Mouse (Mus musculus) limb, embryonic 12.5 days (tissue): Measurements from ENCODE around the gene Gcnt1. TPM values are rescaled to one million over a fixed set of nuclear protein-coding genes. Genes with fewer than 3 reads are reported as not detected.

Experiments used
- ATAC-seq: fragments of 200-750 bp; cut with Nextera tagmentation; 2 replicates; pipeline ENCODE4 v1.8.0; 2017; ENCODE audit warnings: low read depth, moderate TSS enrichment; ENCODE audit not compliant: insufficient number of reproducible peaks, insufficient read depth, low FRiP score, low TSS enrichment
- H3K27ac ChIP-seq: fragments of 300-500 bp; sonication (generic); 2 replicates; pipeline ENCODE4 v1.5.1; 2016; ENCODE audit warnings: mild to moderate bottlenecking, moderate library complexity
- H3K27me3 ChIP-seq: fragments of 300-500 bp; sonication (generic); 2 replicates; pipeline ENCODE4 v1.6.1; 2016; ENCODE audit warnings: mild to moderate bottlenecking, moderate library complexity
- H3K36me3 ChIP-seq: fragments of 300-500 bp; sonication (generic); 2 replicates; pipeline ENCODE4 v1.6.1; 2016; ENCODE audit warnings: mild to moderate bottlenecking, moderate library complexity
- H3K4me1 ChIP-seq: fragments of 300-500 bp; sonication (generic); replicated peaks from 2 replicates; pipeline ENCODE4 v1.6.1; 2016
- H3K4me2 ChIP-seq: fragments of 300-500 bp; sonication (generic); 2 replicates; pipeline ENCODE4 v1.6.1; 2016; ENCODE audit warnings: mild to moderate bottlenecking, moderate library complexity
- H3K4me3 ChIP-seq: fragments of 300-500 bp; sonication (generic); replicated peaks from 2 replicates; pipeline ENCODE4 v1.5.1; 2016; ENCODE audit warnings: mild to moderate bottlenecking
- H3K9ac ChIP-seq: fragments of 300-500 bp; sonication (generic); replicated peaks from 2 replicates; pipeline ENCODE4 v1.6.1; 2016; ENCODE audit warnings: mild to moderate bottlenecking, moderate library complexity
- H3K9me3 ChIP-seq: fragments of 300-500 bp; sonication (generic); 2 replicates; pipeline ENCODE4 v1.6.1; 2016; ENCODE audit warnings: mild to moderate bottlenecking, moderate library complexity
- WGBS: fragments of 180-500 bp; shearing (Covaris S2); methylation state at CpG from one replicate; pipeline ENCODE4 v1.1.7; 2016; 5-methylcytosine and 5-hydroxymethylcytosine counted together
- polyA plus RNA-seq: library from polyadenylated mRNA; unstranded; fragments of >200 nt; fragmentation: Nextera tagmentation; extraction: Ambion mirVana; gene quantifications from 2 replicates; pipeline ENCODE4 v1.2.1, GENCODE M21; 2016

Gcnt1 gene
- polyA plus RNA-seq, 1 experiment from 2014 or later = 5.2 TPM

DNA sequence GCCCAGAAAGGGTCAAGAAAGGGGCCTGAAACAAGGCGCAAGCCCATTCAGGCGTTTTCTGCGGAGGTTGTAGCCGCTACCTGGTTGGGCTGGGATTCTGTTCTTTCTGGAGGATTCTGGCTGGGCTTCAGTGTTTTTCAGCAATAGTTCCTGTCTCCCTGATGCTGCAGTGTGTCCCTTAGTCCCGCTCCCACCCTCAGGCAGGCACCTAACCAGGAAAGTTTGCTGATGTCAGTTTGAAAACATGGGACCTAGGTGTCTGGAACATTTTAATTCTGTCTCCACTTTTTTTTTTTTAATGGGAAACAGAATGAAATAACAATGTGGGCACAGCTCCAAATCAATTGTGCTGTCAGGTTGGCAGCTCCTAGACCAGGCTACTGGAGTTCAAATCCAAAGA is 78.5 kb downstream of the Gcnt1 start:
- H3K4me1 ChIP-seq = no peaks in the 10 kb centered on the region
- no peak overlapping the region for H3K9ac ChIP-seq
- H3K27ac ChIP-seq = no peak overlapping the region
- no peaks in the 10 kb centered on the region for H3K36me3 ChIP-seq
- no peak overlapping the region for H3K4me2 ChIP-seq
- no peaks in the 10 kb centered on the region for H3K9me3 ChIP-seq
- H3K27me3 ChIP-seq = no peaks in the 10 kb centered on the region
- ATAC-seq = no peak
- 89% methylated on average over 5 of the region's 5 CpGs for WGBS
- H3K4me3 ChIP-seq = no peak overlapping the region

DNA sequence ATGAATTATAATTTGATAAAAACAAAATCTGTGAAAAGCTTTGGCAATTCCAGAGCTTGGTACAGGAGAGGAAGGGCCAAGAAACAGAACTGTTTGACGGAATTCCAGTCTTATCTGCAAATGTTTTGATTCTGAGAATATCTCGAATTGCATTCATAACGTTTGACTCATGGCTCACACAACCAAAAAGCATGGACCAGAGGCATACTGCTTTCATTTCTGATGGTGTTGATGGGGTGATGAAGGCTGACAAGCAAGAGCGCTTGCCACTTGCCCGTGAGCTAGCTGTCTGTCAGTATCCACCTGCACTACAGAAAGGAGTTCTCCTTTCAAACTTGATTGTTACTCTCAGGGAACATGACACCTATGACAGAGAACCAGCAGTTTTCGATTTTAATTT is 83.1 kb downstream of the Gcnt1 start:
- no peak overlapping the region for H3K27ac ChIP-seq
- no peak for ATAC-seq
- no peak overlapping the region for H3K9ac ChIP-seq
- H3K9me3 ChIP-seq = no peaks in the 10 kb centered on the region
- no peak overlapping the region for H3K4me3 ChIP-seq
- no peaks in the 10 kb centered on the region for H3K36me3 ChIP-seq
- H3K4me1 ChIP-seq = no peaks in the 10 kb centered on the region
- H3K27me3 ChIP-seq = no peaks in the 10 kb centered on the region
- no peak overlapping the region for H3K4me2 ChIP-seq
- 74% methylated on average over 6 of the region's 6 CpGs for WGBS

DNA sequence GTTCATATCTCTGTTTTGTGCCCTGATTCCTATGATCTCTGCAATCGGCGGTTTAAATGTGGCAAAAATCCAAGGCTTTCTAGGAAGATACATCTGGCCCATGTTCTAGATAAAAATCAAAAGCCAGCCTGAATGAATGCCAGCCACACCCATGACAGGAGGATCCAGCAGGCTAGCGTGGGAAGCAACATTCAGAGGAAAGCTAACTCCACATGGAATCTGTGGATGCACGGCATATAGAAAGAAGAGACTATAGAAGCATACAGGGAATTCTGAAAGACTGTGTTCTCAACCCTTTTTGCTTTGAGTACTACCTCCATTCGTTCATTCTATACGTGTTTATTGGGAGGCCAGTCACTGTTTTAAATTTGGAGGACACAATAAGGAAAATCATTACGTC is 86.6 kb downstream of the Gcnt1 start:
- Histone ChIP-seq H3K4me3 (no peak overlapping the region), H3K9me3 (no peaks in the 10 kb centered on the region), H3K4me2 (no peak overlapping the region), H3K27ac (no peak overlapping the region), H3K9ac (no peak overlapping the region), H3K27me3 (no peaks in the 10 kb centered on the region), H3K36me3 (no peaks in the 10 kb centered on the region), H3K4me1 (no peaks in the 10 kb centered on the region)
- no peak for ATAC-seq
- 88% methylated on average over 7 of the region's 7 CpGs for WGBS

DNA sequence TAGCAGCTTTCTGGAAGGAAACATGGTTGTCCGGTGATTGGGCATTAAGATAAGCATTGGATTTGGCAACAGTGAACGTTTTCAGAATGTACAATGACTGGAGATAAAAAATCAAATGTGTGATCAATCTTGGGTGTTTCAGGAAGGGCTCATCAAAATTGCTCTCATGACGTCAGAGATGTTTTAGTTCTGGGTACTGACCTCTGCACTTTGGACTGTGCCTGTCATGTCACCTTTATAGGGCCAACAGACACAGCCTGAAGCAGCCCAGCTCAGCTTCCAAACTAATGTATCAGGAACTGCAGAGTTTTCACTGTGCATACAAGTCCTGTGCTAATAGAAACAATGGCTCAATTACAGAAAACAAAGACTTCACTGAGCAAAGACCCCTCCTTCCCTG is 89.3 kb downstream of the Gcnt1 start:
- H3K27ac ChIP-seq = no peak overlapping the region
- H3K9me3 ChIP-seq = no peaks in the 10 kb centered on the region
- H3K4me3 ChIP-seq = no peak overlapping the region
- WGBS = 79% methylated on average over 3 of the region's 3 CpGs
- no peaks in the 10 kb centered on the region for H3K27me3 ChIP-seq
- H3K4me2 ChIP-seq = no peak overlapping the region
- no peaks in the 10 kb centered on the region for H3K4me1 ChIP-seq
- no peaks in the 10 kb centered on the region for H3K36me3 ChIP-seq
- H3K9ac ChIP-seq = no peak overlapping the region
- no peak for ATAC-seq

DNA sequence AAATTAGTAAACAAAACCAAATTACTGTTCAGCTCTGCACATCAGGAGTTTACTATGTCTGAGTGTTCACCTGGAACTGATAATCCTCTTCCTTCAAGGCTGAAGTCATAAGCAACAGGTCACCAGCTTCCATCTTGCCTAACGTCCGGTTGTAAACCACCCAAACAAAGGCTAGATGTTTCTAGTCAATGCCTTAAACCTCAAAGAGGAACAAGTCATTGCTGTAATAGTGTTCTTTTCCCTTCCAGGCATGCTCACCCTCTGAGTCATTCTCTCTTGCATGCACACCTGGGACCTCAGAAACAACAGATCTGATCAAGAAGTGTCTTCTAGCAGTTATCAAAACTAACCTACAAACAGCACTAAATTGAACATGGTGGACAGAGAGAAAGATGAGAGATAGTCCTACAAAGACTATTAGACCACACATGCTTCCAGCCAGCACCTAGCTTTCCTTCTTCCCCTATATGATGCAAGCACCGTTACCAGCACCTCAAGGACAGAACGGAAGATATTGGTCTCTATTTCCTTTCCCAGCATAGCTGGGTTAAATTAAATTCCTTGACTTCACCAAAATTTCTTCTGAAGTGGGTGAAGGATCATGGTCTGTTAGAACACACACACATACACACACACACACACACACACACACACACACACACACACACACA is 94.1 kb downstream of the Gcnt1 start:
- no peak overlapping the region for H3K9ac ChIP-seq
- no peak overlapping the region for H3K27ac ChIP-seq
- WGBS = 86% methylated on average over 4 of the region's 4 CpGs
- H3K9me3 ChIP-seq = no peaks in the 10 kb centered on the region
- ATAC-seq = no peak
- no peaks in the 10 kb centered on the region for H3K27me3 ChIP-seq
- no peaks in the 10 kb centered on the region for H3K4me1 ChIP-seq
- no peak overlapping the region for H3K4me3 ChIP-seq
- H3K4me2 ChIP-seq = no peak overlapping the region
- H3K36me3 ChIP-seq = no peaks in the 10 kb centered on the region

Other genes starting within 250 kb of the Gcnt1 start
- 83.7 and 84.5 TPM in 2 replicates for gene Rfk, start 21.2 kb upstream of the Gcnt1 start, polyA plus RNA-seq